Mouse (Mus musculus) layer of hippocampus, postnatal 14 days (tissue): ENCODE results near the gene Usp22. TPM values are rescaled to one million over a fixed set of nuclear protein-coding genes. Genes with fewer than 3 reads are reported as not detected.
A peak's percentile ranks its signal among the peaks of the same experiment; 100 is the strongest.

Source experiments
- DNase-seq, 2 experiments: peaks; one replicate each; pipeline ENCODE4 v3.0.0; 2021 to 2022; ENCODE audit warnings: low spot score in 2 of 2, mixed read lengths in 1 of 2
- long read RNA-seq, 2 experiments: library from polyadenylated mRNA; stranded (forward); transcript quantifications; one replicate each; pipeline ENCODE4 v2.0.0; 2021
- total RNA-seq, 2 experiments: library from RNA; stranded (reverse); gene quantifications; 2 replicates each; pipeline ENCODE4 v1.2.3; 2021

Usp22 gene
- 100 to 1,000 TPM; 319 to 320 TPM for total RNA-seq
- long read RNA-seq, experiment 1, full-length matches to known transcripts, result 111 of 184 reads
- long read RNA-seq, experiment 1, partial matches to known transcripts, result 8 of 184 reads
- long read RNA-seq, experiment 1, other reads (novel, unspliced or antisense), result 65 of 184 reads
- long read RNA-seq, experiment 2, full-length matches to known transcripts, result 130 of 189 reads
- long read RNA-seq, experiment 2, partial matches to known transcripts, result 9 of 189 reads
- long read RNA-seq, experiment 2, other reads (novel, unspliced or antisense), result 50 of 189 reads

DNA sequence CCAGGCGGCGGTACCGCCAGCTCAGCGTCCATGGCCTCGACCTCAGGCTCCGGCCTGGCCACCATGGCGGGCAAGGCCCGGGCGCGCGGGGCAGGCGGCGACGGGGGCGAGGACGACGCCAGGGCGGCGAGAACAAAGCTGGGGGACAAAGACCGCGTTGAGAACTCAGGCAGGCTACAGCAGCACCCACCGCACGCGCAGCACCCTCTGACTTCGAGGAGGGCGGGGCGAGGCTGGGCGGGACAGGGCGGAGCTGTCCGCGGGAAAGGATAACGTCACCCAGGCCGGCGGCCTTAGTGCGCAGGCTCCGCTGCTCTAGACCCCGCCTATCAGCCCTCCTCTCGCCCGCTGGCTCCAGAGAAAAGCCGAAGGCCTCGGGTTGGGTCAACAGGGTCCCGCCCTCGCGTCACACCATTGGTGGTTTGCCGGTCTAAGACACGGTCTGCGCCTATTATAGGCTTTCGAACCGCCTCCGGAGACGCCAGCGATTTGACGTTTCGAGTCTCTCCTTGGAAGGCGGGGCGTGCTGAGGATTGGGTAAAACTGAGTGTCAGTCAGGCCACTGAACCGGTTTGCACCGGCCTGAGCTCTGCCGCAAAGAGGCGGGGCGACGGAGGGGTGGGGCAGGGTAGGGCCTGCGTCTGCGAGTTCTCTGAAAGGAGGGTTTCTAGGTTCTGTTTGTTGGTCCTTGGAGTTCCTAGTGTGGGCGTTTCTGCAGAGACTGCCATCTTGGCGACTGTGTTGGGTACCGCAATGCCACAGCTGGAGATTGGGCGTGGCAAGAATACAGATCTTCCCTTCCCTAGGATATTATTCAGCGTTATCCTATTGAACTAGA lies at the start of gene Usp22:
Gene Usp22, minus strand, starts transcription at position 235 of the 838 bp plus-strand sequence.
- peak; percentile 100 for DNase-seq

DNA sequence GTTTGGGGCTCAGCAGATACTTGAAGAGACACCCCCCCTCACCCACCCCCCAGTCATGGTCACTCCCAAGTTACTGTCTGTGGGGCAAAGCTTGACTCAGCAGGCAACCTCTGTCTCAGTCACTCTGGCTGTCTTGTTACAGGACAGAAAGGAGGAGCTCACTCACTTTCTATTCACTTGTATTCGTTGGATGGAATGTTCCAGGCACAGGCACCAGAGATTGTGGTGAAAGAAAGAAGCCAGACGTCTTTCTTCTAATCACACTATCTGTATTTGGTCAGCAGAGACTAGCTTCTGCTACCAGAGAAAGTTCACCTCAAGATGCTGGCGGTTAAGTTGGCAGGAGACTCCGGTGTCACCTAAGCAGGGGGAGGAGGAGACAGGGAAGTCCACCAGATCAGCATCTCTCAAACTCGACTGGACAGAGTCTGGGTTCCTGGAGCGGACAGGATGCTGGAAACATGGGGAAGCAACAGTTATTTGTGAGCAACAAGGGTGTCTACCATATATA lies 49.4 kb upstream of the Usp22 start:
- DNase-seq, result no peak

DNA sequence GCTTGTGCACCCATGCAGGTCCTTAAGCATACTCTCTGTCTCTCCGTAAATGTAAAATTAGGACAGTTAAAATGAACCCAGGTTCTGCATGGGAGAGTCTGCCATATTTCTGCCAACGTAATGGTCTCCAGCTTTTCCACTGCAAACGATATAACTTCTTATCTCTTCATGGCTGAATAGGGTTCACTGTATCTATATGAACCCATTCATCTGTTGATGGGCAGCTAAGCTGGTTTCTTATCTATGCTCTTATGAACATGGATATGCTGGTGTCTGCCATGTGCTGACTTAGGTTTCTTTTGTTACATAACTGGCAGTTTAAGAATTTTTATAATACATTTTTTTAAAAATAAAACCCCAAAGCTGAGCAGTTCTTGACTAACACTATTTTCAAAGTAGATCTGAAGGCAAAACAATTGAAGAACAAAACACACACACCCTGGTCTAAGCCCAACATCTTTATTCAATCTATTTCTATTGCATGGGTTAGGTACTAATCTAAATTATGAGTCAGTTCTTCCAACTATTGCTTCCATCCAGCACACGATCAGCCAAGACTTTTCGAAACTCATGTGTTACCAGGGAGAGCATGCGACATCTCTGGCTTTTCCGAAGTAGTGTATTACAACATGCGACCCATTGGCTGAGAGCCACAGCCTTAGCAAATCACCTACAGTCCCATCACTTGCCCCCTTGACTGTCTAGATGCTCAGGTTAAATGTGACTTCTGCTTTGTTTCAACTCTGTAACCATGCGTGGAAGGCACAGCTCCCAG lies 48.3 kb upstream of the Usp22 start:
- no peak for DNase-seq

DNA sequence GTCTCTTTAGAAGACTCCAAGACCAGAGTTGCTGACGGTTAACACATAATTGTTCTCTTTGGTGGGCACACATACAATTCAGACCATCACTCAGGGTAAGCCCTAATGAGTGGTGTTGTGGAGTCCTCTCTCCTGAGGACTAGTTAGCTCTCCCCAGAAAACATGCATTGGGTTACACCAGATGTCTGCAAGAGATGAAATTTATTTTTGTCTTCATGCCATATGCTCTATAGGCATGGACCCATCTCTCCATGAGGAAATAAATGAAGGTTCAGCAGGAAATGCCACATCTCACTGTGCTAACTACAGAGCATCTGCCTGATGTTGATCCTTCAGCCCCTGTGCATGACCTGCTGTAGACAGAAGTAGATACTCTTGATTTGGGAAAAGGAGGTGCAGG lies 47.2 kb upstream of the Usp22 start:
- DNase-seq, result no peak

DNA sequence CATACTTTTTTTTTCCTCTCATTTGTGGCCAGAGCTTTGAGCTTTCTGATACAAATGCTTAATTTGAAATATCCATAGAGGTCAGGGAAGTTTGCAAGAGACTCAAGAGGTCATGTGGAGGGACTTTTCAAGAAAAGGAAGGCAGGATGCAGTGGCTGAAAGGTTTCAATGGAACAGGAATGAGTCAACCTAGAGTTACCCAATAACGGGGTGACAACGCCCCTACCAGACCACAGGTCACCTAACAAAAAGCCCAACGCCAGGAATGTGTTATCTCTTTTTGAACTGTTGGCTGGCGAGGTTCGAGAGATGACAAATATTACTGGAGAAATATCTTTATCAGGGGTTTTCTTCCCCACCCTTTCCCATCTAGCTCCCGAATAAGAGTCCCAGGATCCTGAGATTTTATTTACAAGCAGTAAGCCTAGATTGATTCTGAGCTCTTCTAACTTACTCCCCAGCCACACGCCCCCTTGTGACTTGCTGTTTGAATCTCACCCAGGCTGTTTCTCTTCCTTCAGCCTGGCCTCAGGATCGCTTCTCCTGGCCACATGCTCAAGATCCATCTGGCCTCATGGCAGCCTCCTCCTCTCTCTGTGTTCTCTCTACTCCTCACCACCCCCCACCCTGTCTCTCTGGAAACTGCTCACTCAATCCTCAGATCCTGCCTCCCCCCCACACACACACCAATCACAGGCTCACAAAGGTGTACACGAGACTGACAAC lies 45.5 kb upstream of the Usp22 start:
- no peak for DNase-seq

DNA sequence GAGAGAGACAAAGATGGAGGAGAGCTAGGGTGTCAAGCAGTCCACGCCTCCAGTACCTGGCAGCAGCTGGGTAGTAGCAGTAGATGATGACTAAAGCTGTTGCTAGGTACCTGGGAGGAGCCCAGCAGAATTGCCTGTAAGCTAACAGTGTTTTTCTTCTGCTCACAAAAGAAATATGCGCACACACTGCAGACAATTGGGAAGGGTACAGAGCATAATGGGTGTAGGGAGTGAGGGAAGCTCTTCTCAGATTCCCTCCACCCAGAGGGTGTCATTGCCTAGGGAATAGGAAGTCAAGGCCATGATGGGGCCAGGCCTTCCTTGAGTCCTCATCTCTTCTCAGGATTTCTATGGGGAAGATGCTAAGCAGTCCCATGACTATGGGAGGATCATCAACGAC lies 41.1 kb upstream of the Usp22 start:
- DNase-seq, result no peak

DNA sequence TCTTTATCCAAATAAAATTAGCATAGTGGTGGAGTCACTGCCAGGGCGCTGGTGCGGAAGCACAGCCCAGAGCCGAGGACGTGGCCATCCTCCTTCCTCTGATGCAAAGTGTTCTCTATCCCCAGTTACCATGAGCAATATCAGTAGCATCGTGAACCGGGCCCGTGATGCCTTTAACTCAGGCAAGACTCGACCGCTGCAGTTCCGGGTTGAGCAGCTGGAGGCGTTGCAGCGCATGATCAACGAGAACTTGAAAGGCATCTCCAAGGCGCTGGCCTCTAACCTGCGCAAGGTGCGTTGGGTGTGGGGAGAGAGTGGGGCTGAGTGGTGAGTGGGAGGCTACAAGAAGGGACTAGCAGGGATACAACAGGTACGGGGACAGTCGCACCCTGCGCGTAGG lies 37.2 kb upstream of the Usp22 start:
- no peak for DNase-seq

DNA sequence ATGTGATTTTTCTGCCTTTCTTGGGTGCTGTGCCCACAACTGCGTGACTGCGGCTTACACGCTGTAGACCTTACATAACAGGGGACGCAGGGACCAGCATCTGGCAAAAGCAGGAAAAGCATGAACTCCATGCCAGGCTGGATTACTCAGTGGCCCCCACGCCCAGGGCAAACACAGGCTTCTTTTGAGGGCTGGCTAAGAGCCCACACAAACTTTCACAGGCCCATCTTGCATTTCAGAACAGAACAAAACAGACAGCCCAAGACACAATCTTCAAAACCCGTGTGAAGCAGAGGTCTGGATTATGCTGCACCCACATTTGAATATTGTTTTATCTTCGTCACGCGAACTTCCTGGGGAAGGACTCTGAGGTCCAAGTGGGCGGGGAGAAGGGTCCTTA lies 33.5 kb upstream of the Usp22 start:
- no peak for DNase-seq

DNA sequence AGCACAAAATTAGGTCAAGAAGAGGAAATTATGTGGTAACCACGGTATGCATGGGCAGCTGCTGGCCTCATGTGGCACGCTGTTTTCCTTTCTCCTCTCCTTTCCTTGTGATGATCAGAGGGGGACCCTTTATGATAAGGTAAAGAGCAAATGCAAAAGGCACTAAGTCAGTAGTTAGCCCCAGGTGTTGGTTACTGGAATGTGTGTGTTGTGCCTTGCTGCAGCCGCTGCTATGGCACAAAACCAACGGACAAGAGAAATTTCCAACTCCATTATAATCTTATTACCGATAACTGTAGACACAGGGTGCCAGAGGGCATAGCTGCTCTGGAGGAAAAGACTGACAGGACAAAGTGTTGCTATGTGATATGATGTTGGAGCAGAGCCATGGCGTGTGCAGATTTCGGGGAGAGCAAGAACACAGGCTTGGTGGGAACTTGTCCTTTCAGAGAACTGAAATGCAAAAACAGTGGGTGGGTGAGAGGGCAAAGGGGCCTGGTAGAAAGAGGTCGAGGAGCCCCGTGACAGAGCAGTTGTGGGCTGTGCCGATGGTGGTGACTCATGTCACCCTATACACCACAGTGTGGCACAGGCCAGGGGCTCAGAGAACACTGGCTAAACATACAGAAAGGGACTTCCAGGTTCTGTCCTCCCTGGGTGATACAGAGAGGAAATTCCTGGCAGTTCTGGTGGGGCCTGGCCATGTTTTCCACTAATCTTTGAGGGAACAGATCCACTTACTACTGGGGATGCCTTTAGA lies 32.8 kb upstream of the Usp22 start, which contains the start of gene Aldh3a1:
Gene Aldh3a1, plus strand, starts transcription at position 51 of the 760 bp plus-strand sequence.
- DNase-seq, result no peak

DNA sequence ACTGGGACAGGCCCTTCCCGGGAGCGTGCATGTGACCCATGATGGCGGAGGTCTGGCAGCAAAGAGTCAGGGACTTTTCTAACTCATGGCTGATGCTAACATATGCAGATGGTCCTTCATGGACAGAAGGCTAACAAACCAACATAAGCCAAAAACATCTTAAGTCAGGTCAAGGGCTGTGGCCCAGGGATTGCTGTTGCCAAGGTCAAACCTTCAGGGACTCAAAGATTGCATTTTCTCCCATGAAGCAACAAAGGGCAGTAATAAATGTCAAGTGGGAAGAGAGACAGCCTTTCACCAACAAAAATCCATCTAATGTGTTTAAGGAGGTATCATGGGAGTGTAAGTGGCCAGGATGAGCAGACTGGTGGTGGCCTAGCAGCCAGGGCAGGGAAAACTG lies 31.3 kb upstream of the Usp22 start:
- no peak for DNase-seq

DNA sequence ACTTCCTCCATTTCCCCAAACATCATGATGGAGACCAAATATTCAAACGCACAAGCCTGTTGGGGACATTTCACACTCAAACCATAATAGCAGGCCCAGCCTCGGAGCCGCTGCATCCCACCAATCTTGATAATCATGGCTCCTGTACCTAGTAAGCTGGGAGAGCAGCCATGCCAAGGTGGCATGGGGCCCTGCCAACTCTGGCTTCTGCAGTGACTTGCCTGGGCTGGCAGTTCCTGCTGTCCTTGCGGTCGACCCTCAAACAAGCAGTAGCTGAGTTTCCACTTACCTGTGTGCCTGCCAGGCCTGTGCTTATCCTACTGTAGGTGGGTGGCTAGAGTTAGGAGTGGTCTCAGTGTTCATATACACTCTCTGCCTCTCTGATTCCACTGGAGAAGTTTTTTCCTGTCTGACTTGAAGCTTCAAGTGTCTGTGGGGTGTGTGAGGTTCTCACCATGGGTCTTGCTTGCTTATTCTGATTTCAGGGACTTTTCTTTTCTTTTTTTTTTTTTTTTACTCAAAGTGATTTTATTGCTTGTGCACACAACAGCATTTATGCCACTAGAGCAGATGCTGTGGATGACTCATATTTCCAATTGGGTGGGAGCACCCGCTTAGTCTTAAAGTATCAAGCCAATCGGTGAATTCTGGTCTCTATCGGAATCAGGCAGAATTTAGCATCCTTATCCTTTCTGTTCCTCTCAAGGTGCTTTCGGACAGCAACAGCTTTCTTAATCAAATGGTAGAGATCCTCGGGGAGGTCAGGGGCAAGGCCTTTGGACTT lies 30.5 kb upstream of the Usp22 start:
- peak in 1 of 2 experiments; percentile 30 for DNase-seq

DNA sequence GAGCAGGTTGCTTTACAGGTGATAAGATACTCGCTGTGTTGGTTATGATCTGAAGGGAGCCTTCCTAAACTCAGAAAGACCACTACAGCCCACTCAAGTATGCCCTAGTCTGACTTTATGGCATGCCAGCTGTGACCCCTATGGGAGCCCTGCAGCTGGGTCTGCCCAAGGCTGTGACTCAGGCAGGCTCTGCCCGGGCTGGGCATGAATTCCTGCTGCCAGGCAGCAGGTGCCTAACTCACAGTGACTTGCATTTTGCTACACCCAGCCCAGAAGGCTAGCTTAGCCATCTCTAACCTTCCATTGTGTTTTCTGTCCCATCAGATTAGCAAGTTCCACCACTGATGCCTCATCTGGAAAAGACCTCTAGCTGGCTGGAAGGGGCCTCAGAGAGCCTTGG lies 28.0 kb upstream of the Usp22 start:
- no peak for DNase-seq

DNA sequence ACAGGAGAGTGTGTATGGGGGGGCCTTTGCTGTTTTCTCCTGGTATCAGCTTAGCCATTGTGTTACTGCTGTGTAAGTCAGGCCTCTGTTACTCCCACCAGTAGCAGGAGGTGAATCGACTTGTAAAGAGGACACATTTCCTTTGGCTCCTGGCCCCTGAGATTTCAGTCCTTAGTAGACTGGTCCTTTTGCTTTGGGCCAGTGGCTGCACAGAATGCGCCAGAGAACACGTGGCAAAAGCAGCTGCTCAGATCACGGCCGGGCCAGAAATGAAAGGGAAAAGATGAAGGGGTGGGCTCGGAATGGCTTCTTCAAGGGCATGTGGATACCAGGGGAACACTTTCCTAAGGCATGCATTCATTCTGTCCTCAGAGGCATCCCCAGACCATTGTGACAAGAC lies 27.3 kb upstream of the Usp22 start:
- no peak for DNase-seq

DNA sequence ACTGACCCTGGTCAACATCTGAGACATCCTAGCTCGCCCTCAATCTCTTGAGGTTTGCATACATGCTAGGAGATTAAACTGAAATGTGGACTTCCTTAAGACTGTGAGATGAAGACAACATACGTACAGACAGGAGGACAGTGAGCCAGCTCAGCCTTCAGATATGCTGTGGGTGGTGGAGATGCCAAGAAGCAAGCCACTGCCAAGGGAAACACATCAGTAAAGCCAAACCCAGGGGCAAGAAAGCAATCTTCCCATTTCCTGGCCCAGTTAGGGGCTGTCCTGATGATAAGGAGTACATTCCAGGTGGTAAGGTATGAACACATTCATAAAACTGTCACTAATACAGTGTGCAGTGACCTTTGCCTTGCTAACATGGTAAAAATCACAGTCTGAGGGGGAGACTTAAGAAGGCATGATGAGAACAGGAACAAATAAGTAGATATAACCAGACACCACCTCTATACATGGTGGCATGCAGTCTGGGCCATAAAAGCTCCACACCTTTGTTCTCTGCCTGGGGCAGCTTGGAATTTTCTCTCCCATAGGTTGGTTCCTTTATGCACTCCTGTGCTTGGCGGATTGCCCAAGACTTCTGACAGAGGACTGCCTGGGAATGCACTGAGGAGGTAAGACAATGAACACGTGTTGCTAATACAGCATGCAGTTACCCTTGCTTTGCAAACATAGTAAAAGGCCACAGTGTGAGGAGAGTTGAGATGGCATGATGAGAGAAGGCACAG lies 24.9 kb upstream of the Usp22 start:
- DNase-seq, result no peak

DNA sequence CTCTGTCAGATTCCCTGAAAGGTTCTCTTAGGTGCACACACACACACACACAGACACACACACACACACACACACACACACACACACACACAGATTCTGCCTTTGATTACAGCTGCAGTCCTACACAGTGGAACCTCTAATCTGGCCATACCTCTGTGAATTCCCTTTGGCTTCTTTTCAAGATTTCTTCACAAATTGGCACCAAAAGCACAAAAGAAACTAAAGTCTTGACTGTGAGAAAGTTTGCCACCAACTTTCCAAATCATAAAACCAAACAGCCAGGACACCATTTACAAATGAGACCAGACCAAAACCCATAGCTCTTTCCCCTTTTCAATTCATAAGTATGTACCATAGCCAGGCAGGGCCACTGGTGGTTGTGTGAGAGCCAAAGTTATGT lies 23.1 kb upstream of the Usp22 start:
- DNase-seq, result no peak

DNA sequence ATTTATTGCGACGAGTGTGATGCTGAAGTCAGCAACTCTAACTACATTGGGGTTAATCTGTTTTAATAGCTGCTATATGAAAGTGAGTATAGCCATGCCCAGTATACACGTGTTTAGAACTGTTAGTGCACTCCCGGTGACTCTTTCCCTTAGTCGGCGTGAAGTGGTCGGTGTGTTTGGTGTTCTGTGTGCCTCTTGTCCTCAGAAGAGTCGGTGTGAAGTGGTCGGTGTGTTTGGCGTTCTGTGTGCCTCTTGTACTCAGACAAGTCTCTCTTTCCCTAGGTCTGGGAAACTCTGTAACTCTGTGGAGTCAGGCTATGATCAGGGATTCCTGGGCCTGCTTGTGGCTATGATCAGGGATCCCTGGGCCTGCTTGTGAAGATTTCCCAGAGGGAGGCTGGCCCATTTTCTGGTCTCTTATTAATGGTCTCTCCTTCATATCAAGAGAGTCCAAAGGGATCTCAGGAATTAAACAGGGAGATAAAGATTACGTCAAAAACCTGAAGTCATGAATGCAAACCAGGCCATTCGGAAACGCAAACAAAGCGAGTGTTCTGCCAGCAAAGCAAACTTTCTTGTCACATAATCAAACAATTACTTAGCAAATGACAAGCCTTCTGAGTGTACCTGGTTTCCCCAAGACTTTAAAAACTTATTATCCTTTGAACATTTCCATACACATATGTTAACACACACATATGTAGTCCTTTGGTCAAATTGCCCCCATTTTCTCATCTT lies 21.9 kb upstream of the Usp22 start:
- no peak for DNase-seq

DNA sequence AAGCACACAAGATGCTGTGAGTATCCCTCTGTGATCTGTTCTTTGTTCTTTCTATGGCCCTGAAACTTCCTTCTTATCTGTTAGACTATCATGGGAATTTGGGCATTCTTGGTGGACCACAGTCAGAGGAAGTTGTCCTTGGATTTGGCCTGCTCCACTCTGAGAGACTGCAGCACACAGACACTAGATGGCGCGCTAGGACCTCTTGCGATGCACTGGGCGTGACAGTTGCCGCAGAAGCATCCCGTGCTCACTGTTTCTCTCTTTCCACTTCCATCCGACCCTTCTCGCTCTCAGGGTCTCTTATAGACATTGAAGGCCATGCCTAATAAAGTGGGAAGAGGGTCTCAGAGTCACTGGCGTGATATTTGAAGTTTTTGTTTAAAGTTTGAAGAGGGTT lies 18.5 kb upstream of the Usp22 start:
- peak; percentile 81 to 83 for DNase-seq

DNA sequence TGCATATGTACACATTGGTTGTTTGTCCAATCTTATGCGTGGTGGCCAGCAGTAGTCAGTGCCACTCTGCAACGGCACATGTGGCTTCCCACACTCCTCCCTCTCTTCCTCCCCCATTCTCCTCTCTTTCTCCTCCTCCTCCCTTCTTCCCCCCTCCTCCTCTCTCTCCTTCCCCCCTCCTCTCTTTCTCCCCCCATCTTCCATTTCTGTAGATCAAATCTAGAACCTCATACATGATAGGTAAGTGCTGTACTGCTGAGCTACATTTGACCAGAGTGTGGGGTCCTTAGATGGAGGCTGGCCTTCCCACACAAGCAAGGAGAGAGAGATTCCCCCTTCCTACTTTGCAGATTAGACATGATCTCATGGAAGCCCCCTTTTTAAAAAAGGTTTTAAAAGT lies 17.9 kb upstream of the Usp22 start:
- DNase-seq, result no peak
